22 mouse cellular contexts compared by ENCODE assay signal in the genomic region with DNA sequence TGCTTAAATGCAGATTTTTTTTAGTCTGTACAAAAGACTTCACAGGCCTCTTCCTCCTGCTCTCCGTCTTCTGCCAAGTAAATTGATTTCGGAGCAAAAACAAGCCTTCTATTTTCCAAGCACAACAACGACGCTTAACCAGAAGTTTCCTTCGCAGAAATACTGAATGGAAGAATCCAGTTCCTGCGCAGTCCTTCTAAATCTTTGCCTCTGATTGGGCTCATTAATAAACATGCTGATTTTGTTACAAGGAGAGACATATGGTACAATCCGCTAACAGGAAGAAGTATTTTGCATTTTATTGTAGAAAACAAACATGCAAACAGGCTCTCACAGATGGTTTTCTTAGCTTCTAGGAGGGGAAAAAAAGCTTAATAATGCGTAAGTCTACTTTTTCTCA.
"Had no signal": no experiment of that assay in that cellular context is flagged by ENCODE, and none has a peak within 500 bp of the region (broad histone marks: within the 10 kb centered on the region; RNA-seq: fewer than 3 reads in every experiment).

No protein-coding gene starts in this region.

- H3K27ac ChIP-seq: kidney, embryonic 15.5 days; limb, embryonic 10.5 days; limb, embryonic 13.5 days; liver, embryonic 12.5 days; liver, embryonic 15.5 days; lung, embryonic 15.5 days; midbrain, embryonic 10.5 days; midbrain, embryonic 13.5 days; neural tube, embryonic 13.5 days had no signal

- ATAC-seq: liver, embryonic 12.5 days; midbrain, embryonic 13.5 days; midbrain, embryonic 16.5 days had no signal

- H3K36me3 ChIP-seq: kidney, embryonic 15.5 days; limb, embryonic 13.5 days; liver, embryonic 12.5 days; liver, embryonic 15.5 days; lung, embryonic 15.5 days; midbrain, embryonic 10.5 days; midbrain, embryonic 13.5 days had no signal

- H3K9ac ChIP-seq: kidney, embryonic 15.5 days; limb, embryonic 13.5 days; liver, embryonic 12.5 days; liver, embryonic 15.5 days; lung, embryonic 15.5 days; midbrain, embryonic 13.5 days; neural tube, embryonic 13.5 days had no signal

- H3K4me2 ChIP-seq: kidney, embryonic 15.5 days; limb, embryonic 13.5 days; liver, embryonic 12.5 days; liver, embryonic 15.5 days; lung, embryonic 15.5 days; midbrain, embryonic 13.5 days; neural tube, embryonic 13.5 days had no signal

- H3K4me1 ChIP-seq: kidney, embryonic 15.5 days; limb, embryonic 13.5 days; liver, embryonic 12.5 days; liver, embryonic 15.5 days; lung, embryonic 15.5 days; megakaryocyte, embryonic 14.5 days had no signal

- H3K27me3 ChIP-seq: kidney, embryonic 15.5 days; limb, embryonic 13.5 days; liver, embryonic 12.5 days; liver, embryonic 15.5 days; lung, embryonic 15.5 days; neural tube, embryonic 13.5 days had no signal

- H3K4me3 ChIP-seq: kidney, embryonic 15.5 days; limb, embryonic 10.5 days; limb, embryonic 13.5 days; liver, embryonic 12.5 days; liver, embryonic 15.5 days; lung, embryonic 15.5 days; megakaryocyte, embryonic 14.5 days; midbrain, embryonic 10.5 days; midbrain, embryonic 13.5 days; myocyte; neural tube, embryonic 13.5 days had no signal

- DNase-seq: kidney, postnatal 10 days; kidney, postnatal 36 days; liver; lung, adult 18-20 months; lung, postnatal 10 days; lung, postnatal 36 days; retina, postnatal 1 day; thymus, adult 18-20 months; thymus, postnatal 14 days; thymus, postnatal 4 days had no signal

- H3K9me3 ChIP-seq: kidney, embryonic 15.5 days; limb, embryonic 10.5 days; liver, embryonic 15.5 days; lung, embryonic 15.5 days; midbrain, embryonic 13.5 days; neural tube, embryonic 13.5 days had no signal
